Mouse (Mus musculus) gastrocnemius, adult 2 months (tissue): ENCODE results near the gene Gpr45. TPM values are rescaled to one million over a fixed set of nuclear protein-coding genes. Genes with fewer than 3 reads are reported as not detected.

Experiments used
- DNase-seq: peaks from one replicate; pipeline ENCODE4 v3.0.0; 2022
- H3K27ac ChIP-seq: fragments of 200-600 bp; 2 replicates; pipeline ENCODE4 v1.8.1; 2022; ENCODE audit warnings: mild to moderate bottlenecking
- H3K4me3 ChIP-seq: fragments of 200-600 bp; 2 replicates; pipeline ENCODE4 v1.8.1; 2022; ENCODE audit warnings: mild to moderate bottlenecking, moderate library complexity
- CTCF ChIP-seq: fragments of 200-600 bp; IDR thresholded peaks from 2 replicates; pipeline ENCODE4 v1.8.1; 2022; ENCODE audit warnings: antibody characterized with exemption, mild to moderate bottlenecking, moderate library complexity
- intact Hi-C: fragments of 180-260 bp; cut with DNase I; formaldehyde crosslinking; loops from one replicate; pipeline ENCODE4 v1.15.1; 2025
- microRNA-seq: library from miRNA; unstranded; fragments of <30 nt; microRNA quantifications from one replicate; pipeline ENCODE4 v1.2.0, GENCODE M21; 2021
- total RNA-seq, 2 experiments: library from RNA; stranded (reverse); gene quantifications; 2 replicates each; pipeline ENCODE4 v1.2.3; 2021

Gpr45 gene
- total RNA-seq, 2 experiments from 2014 or later: not detected

- H3K4me3 ChIP-seq: no peak overlapping the region
- H3K27ac ChIP-seq: no peak overlapping the region
- no peak for DNase-seq
- no peak for TF ChIP-seq CTCF
- intact Hi-C loops: loop anchor here (5.0 kb wide), 1 partner anchor 154 kb away; no protein-coding TSS in a partner anchor
These were observed 113.9 kb downstream of the Gpr45 start for GRCm38 (mm10) chr1:43066573-43066972.

DNA sequence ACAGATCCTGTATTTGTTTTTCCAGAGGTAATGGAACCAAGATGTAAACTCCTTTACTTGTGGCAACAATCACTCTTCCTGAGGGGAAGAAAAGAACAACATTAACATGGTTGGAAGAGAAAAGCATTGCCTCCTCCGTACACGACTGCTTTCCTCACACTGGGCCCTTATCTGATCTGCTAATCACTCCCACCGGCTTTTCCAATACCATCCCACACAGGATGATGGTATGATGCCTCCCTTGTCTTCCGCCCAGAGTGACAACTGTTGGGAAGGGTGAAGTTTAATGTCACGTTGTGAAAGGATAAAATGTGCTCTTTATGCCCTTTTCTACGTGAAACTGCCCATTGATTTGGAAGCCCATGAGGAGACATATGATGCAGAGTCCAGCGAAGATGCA lies 114.9 kb downstream of the Gpr45 start:
- DNase-seq: no peak
- TF ChIP-seq CTCF: no peak
- no peak overlapping the region for H3K27ac ChIP-seq
- no peak overlapping the region for H3K4me3 ChIP-seq
- intact Hi-C loops: loop anchor here (5.0 kb wide), 1 partner anchor 155 kb away; no protein-coding TSS in a partner anchor

DNA sequence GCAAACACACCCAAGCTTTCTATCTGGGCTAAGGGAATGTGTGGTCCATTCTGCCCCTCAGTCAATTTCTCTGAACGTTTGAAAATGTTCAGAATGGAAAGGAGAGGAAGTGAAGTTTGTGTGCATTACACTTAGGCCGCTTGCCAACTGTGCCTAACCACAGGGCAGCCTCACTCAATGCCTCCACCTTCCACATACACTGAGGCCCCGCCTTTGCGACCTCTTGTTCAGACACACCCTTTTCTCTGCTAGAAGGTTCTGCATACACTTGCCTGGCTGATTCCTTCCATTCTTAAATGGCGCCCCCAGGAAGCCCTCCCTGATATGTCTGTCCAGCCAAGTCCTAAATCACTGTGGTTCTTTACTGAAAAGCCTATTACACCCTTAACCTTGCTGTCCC lies 118.1 kb downstream of the Gpr45 start:
- Histone ChIP-seq H3K27ac (no peak overlapping the region), H3K4me3 (no peak overlapping the region)
- no peak for TF ChIP-seq CTCF
- no peak for DNase-seq
- intact Hi-C loops: no loop called here

GRCm38 (mm10) chr1:43072028-43072427 lies 119.4 kb downstream of the Gpr45 start:
- no peak for DNase-seq
- TF ChIP-seq CTCF: no peak
- intact Hi-C loops: no loop called here

DNA sequence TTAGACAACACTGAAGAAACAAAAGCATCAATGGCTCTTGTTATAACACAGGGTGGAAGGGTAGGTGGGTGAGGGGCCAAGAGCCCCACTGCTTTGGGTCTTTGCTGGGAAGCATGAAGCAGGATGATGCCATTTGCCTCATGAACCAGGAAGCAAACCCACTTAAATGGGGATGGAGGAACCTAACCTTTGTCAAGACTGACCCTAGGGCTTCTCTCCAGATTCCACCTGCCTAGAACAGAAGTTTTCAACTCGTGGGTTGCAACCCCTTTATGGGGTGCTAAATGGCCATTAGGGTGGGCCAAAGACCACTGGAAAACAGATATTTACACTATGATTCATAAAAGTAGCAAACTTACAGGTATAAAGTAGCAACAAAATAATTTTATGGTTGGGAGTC lies 119.9 kb downstream of the Gpr45 start:
- DNase-seq: no peak
- intact Hi-C loops: no loop called here
- TF ChIP-seq CTCF: no peak

More at GRCm38 (mm10) chr1:43072028-43072427, 119.4 kb downstream of the Gpr45 start:
- no peak overlapping the region for H3K4me3 ChIP-seq
- no peak overlapping the region for H3K27ac ChIP-seq

DNA sequence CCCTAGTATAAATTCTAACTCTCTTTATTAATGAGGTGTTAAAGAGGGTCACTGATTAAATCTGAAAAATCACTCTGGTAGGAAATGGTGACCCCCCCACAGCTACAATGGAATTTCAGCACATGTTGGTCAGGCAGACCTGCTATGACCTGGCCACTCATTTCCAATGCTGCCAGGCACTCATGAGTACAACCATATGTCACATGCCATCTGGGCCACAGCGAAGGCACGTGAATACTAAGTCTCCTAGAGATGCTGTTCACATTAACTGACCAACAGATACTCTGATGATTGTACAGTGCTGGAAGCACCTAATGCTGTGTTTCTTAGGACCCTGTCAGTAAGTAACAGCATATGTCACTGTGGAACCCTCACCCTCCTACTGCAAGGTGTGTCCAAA lies 122.1 kb downstream of the Gpr45 start:
- H3K27ac ChIP-seq: no peak overlapping the region
- no peak for DNase-seq
- no peak overlapping the region for H3K4me3 ChIP-seq
- TF ChIP-seq CTCF: no peak
- intact Hi-C loops: no loop called here

More for the DNA sequence above, 119.9 kb downstream of the Gpr45 start:
- no peak overlapping the region for H3K27ac ChIP-seq
- H3K4me3 ChIP-seq: no peak overlapping the region

GRCm38 (mm10) chr1:43078124-43078523 lies 125.5 kb downstream of the Gpr45 start:
- intact Hi-C loops: no loop called here
- no peak for DNase-seq
- no peak overlapping the region for H3K4me3 ChIP-seq
- no peak for TF ChIP-seq CTCF
- H3K27ac ChIP-seq: no peak overlapping the region

DNA sequence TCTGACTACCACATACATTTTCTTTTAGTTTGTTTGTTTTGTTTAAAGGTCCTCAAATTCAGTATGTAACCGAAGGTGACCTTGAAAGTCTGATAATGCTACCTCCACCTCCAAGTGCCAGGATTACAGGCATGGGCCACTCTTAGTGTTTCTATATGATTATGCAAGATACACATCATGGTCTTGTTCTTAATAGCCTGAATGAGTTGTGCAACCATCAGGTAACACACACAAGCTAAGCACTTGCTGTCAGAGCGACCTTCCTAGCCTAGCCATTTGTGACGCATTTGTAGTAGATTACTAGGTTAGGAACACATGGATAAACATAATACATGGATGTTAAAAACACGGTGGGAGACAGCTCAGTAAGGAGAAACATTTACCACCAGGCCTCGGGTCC lies 130.3 kb downstream of the Gpr45 start:
- no peak overlapping the region for H3K27ac ChIP-seq
- DNase-seq: no peak
- no peak for TF ChIP-seq CTCF
- intact Hi-C loops: no loop called here
- no peak overlapping the region for H3K4me3 ChIP-seq

Small RNAs within 50 kb of the gene (microRNA-seq; reads per million reads assigned to microRNA genes)
- not detected for gene Gm24001

Other genes starting within 250 kb of the Gpr45 start
- 10 to 100 TPM; 43.6 to 59.1 TPM for gene Mrps9, start 101.6 kb upstream of the Gpr45 start, total RNA-seq
- gene Tgfbrap1, start 145.8 kb downstream of the Gpr45 start, total RNA-seq: 10 to 100 TPM; 13.0 to 13.1 TPM
- 10 to 100 TPM; 14.2 to 20.9 TPM for gene AI597479, start 145.8 kb downstream of the Gpr45 start, total RNA-seq
- 1 to 10 TPM; 3.0 to 8.3 TPM for gene Fhl2, start 244.1 kb downstream of the Gpr45 start, total RNA-seq